Mouse (Mus musculus) liver, postnatal 0 days (tissue): Measurements from ENCODE around the gene Stag1.

Experiments
- CTCF ChIP-seq: sonication (generic); IDR thresholded peaks from 2 replicates; pipeline ENCODE4 v1.5.1; 2016; ENCODE audit warnings: antibody characterized with exemption, low read depth
- EP300 ChIP-seq: IDR thresholded peaks from 2 replicates; pipeline ENCODE4 v1.6.1; 2016; ENCODE audit warnings: antibody characterized with exemption, low read depth, mild to moderate bottlenecking

DNA sequence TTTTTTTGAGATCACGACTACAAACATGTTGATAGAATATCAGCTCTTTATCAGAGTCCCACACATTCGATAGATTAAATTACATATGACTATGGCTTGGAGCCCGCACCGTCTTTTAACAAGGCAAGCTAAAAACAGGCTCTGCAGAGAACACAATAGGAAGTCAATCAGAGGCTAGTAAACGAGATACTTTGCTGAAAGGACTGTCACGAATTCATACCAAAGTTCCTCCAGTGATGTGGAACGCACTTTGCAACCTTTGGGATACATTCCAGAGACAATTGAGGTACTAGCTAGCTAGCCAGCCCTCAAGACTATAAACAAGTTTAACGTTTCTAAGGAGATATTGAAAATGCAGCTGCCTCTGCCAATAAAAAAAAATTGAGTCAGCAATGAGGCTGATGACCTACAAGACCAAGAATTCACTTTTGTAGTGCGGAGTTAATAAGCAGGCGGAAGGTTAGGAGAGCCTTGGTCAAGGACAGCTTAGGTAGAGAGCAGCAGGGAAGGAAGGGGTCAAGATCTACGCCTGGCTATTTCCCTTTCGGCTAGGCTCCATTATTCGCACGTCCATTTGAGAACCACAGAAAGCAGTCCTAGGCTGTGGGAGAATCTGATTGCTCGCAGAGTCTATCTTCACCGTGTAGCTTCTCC, 44.7 kb downstream of the Stag1 start:
- TF ChIP-seq CTCF, result no peak
- TF ChIP-seq EP300, result no peak
